Mouse (Mus musculus) adrenal gland, postnatal 10 days (tissue): ENCODE measurements around the gene Vkorc1. TPM values are rescaled to one million over a fixed set of nuclear protein-coding genes. Genes with fewer than 3 reads are reported as not detected.
"Not testable (repeated sequence)": the region's sequence is repeated elsewhere in the genome, so short reads cannot be mapped to it uniquely, and the experiment has no call there.

ENCODE experiments used
- DNase-seq: peaks from one replicate; pipeline ENCODE4 v3.0.0; 2021; ENCODE audit warnings: mixed read lengths
- long read RNA-seq, 2 experiments: library from polyadenylated mRNA; stranded (forward); transcript quantifications; one replicate each; pipeline ENCODE4 v2.0.0; 2021
- total RNA-seq, 2 experiments: library from RNA; stranded (reverse); gene quantifications; 2 replicates each; pipeline ENCODE4 v1.2.3; 2021

Vkorc1 gene
- total RNA-seq, result 100 to 1,000 TPM in 1 of 2 experiments, 10 to 100 TPM in 1; 84.3 to 112 TPM
- long read RNA-seq, experiment 1, transcript Vkorc1-201 (3 exons, 748 nt), result major isoform, 168 of 170 reads
- long read RNA-seq, experiment 1, partial matches to known transcripts, result 2 of 170 reads
- long read RNA-seq, experiment 1, other reads (novel, unspliced or antisense), result 0 of 170 reads
- long read RNA-seq, experiment 2, transcript Vkorc1-201 (3 exons, 748 nt), result major isoform, 50 of 52 reads
- long read RNA-seq, experiment 2, partial matches to known transcripts, result 2 of 52 reads
- long read RNA-seq, experiment 2, other reads (novel, unspliced or antisense), result 0 of 52 reads

DNA sequence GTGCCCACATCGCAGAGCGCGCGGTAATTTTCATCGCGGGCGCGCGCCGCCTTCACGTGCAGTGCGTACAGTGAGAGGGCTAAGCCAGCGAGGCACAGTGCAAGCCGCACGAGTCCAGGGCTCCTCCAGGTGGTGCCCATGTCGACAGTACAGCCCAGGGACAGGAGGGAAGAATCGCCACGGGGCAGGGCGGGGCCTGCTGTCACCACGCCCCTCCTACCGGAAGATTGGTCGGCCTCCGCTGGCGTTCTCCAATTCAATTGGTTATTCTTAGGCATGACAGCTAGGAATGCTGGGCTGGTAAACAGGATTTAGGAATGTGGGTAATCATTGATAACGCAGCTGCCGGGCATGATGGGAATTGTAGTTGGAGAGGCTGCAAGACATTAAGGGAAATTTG lies at the start of gene Vkorc1, which contains the start of gene Gm21974:
Gene Vkorc1, minus strand, starts transcription at position 176 of the 400 bp plus-strand sequence.
Gene Gm21974, minus strand, starts transcription at position 13 of the 400 bp plus-strand sequence.
- peak; percentile 96 for DNase-seq

DNA sequence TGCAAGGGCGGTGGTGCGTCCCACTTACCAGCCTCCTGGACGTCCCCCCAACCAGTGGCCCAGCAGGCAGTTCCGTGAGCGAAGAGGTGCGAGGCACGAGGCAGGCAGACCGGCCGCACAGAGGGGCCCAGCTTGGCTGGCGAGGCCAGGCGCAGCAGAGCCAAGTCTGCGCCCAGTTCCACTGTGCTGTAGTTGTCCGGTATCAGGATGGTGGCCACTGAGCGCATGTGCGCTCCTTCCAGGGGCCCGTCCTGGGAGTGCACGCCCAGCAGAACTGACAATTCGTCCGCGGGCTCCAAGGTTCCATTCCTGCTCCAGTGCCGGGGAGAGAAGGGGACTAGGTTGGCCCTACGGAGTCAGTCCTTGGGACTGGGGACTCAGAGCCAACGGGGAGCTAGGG lies 49.2 kb upstream of the Vkorc1 start:
- DNase-seq, result peak; percentile 62

GRCm38 (mm10) chr7:127942097-127942496 lies 46.7 kb upstream of the Vkorc1 start:
- DNase-seq, result not testable (repeated sequence)

DNA sequence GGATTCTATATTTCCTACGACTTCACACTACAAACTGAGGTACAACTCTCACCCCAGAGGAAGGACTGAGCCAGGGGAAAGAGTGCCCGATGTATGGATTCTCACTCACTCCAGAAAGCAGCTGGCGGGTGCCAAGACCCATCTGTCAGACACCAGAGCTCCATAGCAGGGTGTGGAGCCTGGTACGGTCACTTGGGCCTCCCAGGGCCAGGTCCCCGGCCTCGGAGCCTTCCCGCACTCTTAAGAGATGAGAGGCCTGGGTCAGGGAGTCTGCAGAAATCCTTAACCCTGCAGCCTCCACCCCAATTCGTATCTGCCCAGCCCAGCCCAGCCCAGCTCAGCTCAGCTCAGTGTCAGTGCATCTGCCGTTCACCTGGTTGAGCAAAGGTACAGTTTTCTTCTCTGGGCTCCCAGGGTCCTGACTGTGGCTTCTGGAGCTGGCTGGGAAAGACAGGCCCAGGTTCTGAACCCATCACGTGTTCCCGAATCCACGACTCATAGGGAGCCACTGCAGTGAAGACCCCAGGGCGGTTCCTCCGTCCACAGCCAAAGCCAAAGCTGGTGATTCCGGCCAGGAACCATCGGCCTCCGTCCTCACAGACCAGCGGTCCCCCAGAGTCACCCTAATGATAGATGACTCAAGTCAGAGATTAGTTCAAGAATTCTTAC lies 40.9 kb upstream of the Vkorc1 start:
- DNase-seq, result no peak

DNA sequence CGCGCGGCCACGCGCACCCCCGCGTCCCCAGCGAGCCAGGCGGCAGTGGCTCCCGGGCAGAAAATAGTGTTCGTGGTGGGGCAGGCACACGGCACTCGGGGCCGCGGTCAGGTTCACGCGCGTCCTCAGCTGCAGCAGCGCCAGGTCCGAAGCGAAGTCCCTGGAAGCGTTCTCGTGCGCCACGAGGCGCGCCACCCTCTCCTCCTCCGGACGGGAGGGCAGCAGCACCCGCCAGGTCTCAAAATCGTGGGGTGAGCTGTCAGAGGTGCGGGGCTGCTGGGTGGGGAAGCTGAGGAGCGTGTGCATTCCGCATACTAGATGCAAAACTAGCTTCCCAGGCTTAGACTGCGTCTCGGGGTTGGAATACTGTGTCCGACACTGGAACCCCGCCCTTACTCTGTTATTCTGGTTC lies 40.3 kb upstream of the Vkorc1 start:
- no peak for DNase-seq

DNA sequence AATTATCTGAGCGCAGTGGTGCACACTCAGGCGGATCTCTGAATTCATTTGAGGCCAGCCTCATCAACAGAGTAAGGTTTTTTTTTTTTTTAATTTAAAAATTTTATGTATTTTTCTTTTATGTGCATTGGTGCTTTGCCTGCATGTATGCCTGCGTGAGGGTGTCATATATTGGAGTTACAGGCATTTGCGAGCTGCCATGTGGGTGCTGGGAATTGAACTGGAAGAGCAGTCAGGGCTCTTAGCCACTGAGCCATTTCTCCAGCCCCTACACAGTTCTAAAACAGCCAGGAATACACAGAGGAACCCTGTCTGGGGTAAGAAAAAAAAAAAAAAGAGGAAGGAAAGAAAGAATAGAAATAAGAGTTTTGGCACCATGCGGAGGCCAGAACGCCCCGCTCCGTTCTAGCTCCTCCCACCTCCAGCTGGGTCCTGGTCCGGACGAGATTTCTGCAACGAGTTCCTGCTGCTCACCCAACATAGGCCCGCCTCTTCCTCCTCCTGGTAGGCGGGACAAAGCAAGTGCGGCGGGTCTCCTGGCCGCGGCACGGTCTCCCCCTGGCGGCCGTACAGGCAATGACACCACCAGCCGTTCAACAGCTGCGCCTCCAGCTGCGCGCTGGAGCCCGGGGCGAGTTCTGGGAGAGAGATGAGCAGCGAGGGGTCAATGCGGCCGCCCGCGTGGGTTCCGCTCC lies 39.8 kb upstream of the Vkorc1 start:
- peak; percentile 98 for DNase-seq

- no peak for DNase-seq
These were observed 38.7 kb upstream of the Vkorc1 start for GRCm38 (mm10) chr7:127934075-127934474.

- no peak for DNase-seq
These were observed 37.0 kb upstream of the Vkorc1 start for GRCm38 (mm10) chr7:127932273-127933031.

- DNase-seq, result peak; percentile 70
These were observed 36.1 kb upstream of the Vkorc1 start for GRCm38 (mm10) chr7:127931351-127932135.

DNA sequence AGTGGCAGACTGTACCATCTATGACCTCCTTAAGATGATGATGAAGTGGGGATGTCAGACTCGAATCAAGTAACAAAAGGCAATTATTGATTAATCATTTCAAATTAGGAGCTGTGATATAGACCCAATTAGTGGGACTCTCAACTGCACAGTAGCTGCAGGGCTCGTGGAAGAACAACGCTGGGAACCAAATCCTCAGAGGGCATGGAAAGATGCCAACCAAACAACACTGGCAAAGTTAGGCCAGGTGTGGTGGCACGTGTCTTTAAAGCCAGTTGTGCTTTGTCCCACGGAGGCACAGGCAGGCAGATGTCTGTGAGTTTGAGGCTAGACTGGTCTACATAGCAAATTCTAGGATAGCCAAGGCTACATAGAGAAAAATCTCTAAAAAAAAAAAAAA lies 35.2 kb upstream of the Vkorc1 start:
- no peak for DNase-seq

DNA sequence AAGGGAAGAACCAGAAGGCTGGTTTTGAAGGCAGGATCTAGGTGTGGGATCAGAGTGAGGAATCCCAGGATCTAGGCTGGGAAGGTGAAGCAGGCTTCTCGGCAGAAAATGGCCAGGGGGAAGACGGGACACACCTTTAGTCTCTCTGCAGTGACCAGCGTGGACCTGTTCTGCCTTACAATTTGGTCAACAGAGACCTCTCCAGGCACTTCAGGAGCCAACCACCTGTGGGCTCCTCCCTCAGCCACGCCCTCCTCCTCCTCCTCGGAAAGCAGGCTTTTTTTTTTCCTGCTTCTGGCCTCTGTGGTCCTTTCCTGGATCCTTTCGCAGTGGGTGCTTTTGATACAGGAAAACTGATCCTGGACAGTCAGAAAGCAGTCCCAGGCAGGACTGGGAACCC lies 34.5 kb upstream of the Vkorc1 start, which contains the start of gene Prss8:
Gene Prss8, minus strand, starts transcription at position 182 of the 400 bp plus-strand sequence.
- no peak for DNase-seq

DNA sequence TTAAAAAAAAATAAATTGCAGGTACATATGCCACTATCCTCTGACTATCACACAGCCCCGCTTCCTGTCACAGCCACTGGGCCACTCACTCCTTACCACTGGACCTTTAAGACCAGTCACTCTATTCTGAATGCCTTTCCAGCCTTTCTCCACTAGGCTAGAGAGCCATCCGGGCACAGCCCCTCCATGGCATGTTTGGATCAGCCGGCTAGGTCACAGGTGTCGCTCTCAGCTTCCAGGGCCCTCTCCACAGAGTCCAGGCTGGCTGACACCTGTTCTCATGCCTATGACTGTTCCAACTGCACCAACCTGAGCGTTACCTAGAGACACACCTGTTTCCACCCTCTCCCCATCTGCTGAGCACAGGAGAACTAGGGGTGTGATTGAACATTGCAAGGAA lies 33.2 kb upstream of the Vkorc1 start:
- DNase-seq, result no peak

GRCm38 (mm10) chr7:127927726-127928125 lies 32.3 kb upstream of the Vkorc1 start:
- DNase-seq, result no peak

DNA sequence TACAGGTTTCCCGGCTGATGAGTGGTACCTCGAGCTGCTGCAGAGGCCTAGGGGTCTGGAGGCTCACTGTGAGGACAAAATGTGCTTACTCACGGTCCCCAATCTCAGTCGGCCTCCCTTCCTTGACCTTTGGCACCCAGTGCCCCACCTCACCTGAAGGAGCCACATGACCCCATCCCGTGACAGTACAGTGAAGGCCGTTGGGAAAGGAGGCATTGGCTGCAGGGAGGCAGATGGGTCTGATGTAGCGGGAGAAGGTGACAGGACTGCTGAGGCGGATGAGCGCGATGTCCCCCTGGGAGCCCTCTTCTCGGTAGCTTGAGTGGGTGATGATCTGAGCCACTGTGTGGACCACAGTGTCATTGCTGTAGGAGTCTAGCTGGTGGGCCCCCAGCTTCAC lies 31.4 kb upstream of the Vkorc1 start:
- no peak for DNase-seq

- DNase-seq, result no peak
These were observed 30.6 kb upstream of the Vkorc1 start for GRCm38 (mm10) chr7:127926066-127926465.

DNA sequence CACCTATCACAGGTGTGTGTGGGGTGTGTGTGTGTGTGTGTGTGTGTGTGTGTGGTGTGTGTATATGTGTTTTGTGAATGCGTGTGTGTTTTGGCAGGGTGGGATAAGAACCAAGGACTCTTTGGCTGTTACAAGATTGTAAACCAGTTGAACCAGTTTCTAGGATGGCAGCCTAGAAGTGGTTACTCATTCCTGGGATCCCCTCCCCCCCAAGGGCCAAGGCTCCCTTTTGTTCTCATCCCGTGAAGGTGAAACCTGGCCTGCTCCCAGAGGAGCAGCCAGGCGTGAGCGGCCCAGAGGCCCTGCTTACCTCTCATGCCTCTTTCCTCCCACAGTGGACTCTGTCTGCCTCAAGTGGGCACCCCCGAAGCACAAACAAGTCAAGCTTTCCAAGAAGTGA lies 29.8 kb upstream of the Vkorc1 start:
- no peak for DNase-seq

DNA sequence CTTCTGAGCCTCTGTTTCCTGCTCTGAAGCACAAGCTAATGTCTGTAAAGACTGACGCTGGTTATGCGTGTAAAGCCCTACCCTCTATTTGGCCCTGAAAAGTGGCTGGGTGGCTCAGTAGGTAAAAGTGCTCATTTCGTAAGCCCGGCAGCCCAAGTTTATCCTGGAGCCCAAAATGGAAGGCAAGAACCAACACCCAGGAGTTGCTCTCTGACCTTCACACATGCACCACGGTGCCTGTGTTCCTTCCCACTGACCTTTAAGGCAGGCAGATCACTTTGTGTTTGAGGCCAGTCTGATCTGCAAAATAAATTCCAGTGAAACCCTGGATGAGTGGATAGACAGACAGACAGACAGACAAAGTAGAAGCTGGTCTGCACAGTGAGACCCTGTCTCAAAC lies 28.3 kb upstream of the Vkorc1 start:
- no peak for DNase-seq

DNA sequence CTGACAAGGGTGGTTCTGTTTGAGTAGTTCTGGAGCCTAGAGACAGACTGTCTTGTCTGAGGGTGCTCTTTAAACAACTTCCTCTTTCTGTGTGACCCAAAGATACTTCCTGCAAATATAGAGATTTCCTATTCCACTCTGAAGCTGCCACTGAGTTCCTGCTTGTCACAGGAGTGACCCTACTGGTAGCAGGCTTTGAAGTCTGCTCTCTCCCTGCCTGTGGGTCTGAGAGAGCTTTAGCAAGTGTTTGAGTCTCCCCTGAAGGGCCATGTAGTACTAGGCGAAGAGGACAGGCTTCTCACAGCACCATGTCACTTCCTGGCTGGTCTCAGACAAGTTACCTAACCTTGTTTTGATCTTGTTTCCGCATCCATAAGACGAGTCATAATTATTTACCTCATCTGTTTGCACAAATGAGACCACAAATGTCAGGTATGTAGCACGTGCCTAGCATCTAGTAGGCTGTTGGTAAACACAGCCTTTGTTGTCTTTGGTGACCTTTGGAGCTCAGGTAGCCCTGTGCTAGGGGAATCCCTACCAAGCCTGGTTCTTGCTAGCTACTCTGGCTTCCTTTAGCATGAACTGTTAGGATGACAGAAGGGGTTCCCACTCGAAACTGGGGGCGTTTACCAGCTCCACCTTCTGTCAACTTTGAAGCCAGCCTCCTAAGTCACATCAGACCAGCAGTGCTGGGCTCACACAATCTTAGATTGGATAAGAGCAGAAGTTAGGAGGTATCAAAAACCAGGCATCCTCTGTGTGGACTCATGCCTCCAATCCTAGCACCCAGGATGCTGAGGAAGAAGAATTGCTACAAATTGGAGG lies 27.2 kb upstream of the Vkorc1 start:
- no peak for DNase-seq

GRCm38 (mm10) chr7:127921516-127921915 lies 26.1 kb upstream of the Vkorc1 start:
- no peak for DNase-seq

DNA sequence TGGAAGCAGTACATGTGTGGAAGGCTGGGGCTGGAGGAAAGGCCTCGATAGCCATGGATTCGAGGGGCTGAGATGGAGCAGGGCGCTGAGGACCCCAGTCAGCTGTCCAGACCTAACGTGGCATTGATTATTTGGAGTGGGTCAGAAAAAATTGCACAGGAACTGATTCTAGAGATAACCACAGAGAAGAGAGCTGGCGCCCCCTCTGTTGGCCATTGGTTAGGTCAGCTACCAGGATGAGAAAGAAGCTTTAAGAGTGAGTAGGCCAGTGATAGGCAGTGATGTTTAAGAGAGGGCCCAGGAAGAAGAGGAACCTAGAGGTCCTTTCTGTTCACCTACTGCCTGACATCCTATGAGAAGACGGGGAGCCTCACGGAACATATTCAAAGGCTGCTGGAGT lies 23.9 kb upstream of the Vkorc1 start:
- DNase-seq, result no peak

- DNase-seq, result peak; percentile 65
These were observed 22.8 kb upstream of the Vkorc1 start for GRCm38 (mm10) chr7:127918203-127918602.
